Mouse (Mus musculus) intestine, postnatal 0 days (tissue): ENCODE results near the gene Dbndd2. TPM values are rescaled to one million over a fixed set of nuclear protein-coding genes. Genes with fewer than 3 reads are reported as not detected.

Source experiments
- ATAC-seq: fragments of 200-750 bp; cut with Nextera tagmentation; 2 replicates; pipeline ENCODE4 v1.8.0; 2017; ENCODE audit warnings: mild to moderate bottlenecking, moderate TSS enrichment, moderate library complexity
- H3K27ac ChIP-seq: fragments of 300-500 bp; sonication (generic); 2 replicates; pipeline ENCODE4 v1.5.1; 2014; ENCODE audit warnings: mild to moderate bottlenecking, low read depth, low read length, moderate library complexity
- H3K27me3 ChIP-seq: fragments of 300-500 bp; sonication (generic); replicated peaks from 2 replicates; pipeline ENCODE4 v1.6.1; 2014; ENCODE audit warnings: low read length, mixed read lengths; ENCODE audit not compliant: control insufficient read depth, insufficient read depth
- H3K36me3 ChIP-seq: fragments of 300-500 bp; sonication (generic); 2 replicates; pipeline ENCODE4 v1.6.1; 2014; ENCODE audit warnings: mild to moderate bottlenecking, moderate library complexity; ENCODE audit not compliant: control insufficient read depth, insufficient read depth
- H3K4me1 ChIP-seq: fragments of 300-500 bp; sonication (generic); replicated peaks from 2 replicates; pipeline ENCODE4 v1.6.1; 2014; ENCODE audit warnings: antibody characterized with exemption, low read length, mixed read lengths; ENCODE audit not compliant: control insufficient read depth, insufficient read depth
- H3K4me2 ChIP-seq: fragments of 300-500 bp; sonication (generic); replicated peaks from 2 replicates; pipeline ENCODE4 v1.6.1; 2014; ENCODE audit warnings: low read depth, mild to moderate bottlenecking, moderate library complexity
- H3K4me3 ChIP-seq: fragments of 300-500 bp; sonication (generic); 2 replicates; pipeline ENCODE4 v1.5.1; 2014; ENCODE audit warnings: low read depth, low read length
- H3K9ac ChIP-seq: fragments of 300-500 bp; sonication (generic); 2 replicates; pipeline ENCODE4 v1.6.1; 2014; ENCODE audit warnings: mild to moderate bottlenecking, low read depth, low read length
- H3K9me3 ChIP-seq: fragments of 300-500 bp; sonication (generic); 2 replicates; pipeline ENCODE4 v1.6.1; 2016; ENCODE audit warnings: mixed run types; ENCODE audit not compliant: control insufficient read depth
- CTCF ChIP-seq: sonication (generic); IDR thresholded peaks from 2 replicates; pipeline ENCODE4 v1.5.1; 2016; ENCODE audit warnings: low read depth, mild to moderate bottlenecking, control low read depth, antibody characterized with exemption, moderate library complexity
- WGBS: fragments of 180-500 bp; shearing (Covaris S2); extraction: QIAGEN DNeasy Blood & Tissue Kit; methylation state at CpG from one replicate; pipeline ENCODE4 v1.1.7; 2014; 5-methylcytosine and 5-hydroxymethylcytosine counted together
- polyA plus RNA-seq: library from polyadenylated mRNA; unstranded; fragments of >200 nt; fragmentation: Nextera tagmentation; extraction: Ambion mirVana; gene quantifications from 2 replicates; pipeline ENCODE4 v1.2.1, GENCODE M21; 2015

The Dbndd2 gene
- polyA plus RNA-seq, 1 experiment from 2014 or later, result 18.8 TPM

DNA sequence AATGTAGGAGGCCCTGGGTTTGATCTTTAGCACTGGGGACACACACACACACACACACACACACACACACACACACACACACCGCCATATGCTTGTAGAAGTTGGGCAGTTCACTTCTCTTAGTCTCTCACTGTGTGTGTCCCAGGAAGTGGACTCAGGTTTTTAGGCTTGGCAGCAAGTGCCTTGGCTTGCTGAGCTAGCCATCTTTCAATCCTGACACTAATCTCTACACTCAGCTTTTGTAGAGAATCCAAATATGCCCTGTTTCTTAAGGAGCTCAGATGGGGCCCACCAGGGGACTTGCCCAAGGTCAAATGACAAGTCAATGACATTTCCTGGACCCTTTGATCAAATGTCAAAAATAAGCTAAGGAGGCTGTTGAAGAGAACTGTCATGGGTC, 29.5 kb upstream of the Dbndd2 start:
- ATAC-seq, result no peak
- no peak for TF ChIP-seq CTCF
- no peaks in the 10 kb centered on the region for H3K27me3 ChIP-seq
- no peaks in the 10 kb centered on the region for H3K36me3 ChIP-seq
- no peak overlapping the region for H3K4me3 ChIP-seq
- peaks cover 16% of the 10 kb centered on the region; the same call in 1 of the 2 replicates for H3K4me1 ChIP-seq
- H3K9me3 ChIP-seq, result no peaks in the 10 kb centered on the region
- no peak overlapping the region for H3K9ac ChIP-seq
- peak overlapping the region; percentile 60 for H3K4me2 ChIP-seq
- WGBS, result 46% methylated on average over 1 of the region's 1 CpGs
- peak overlapping the region; percentile 79 for H3K27ac ChIP-seq

GRCm38 (mm10) chr2:164456864-164457300, 29.0 kb upstream of the Dbndd2 start, which contains the start of gene Sys1:
Sys1 (plus strand) TSS chr2:164456964.
- Histone ChIP-seq H3K9ac (no peak within 1 kb of the TSS), H3K27ac (peak within 1 kb of the TSS; percentile 79), H3K27me3 (no peaks in the 10 kb centered on the region), H3K4me2 (peak within 1 kb of the TSS; percentile 60), H3K4me3 (peak within 1 kb of the TSS; percentile 20; the same call in 1 of the 2 replicates), H3K4me1 (peaks cover 18% of the 10 kb centered on the region; the same call in 1 of the 2 replicates), H3K9me3 (no peaks in the 10 kb centered on the region), H3K36me3 (no peaks in the 10 kb centered on the region)
- ATAC-seq, result no peak
- peak; percentile 63 for TF ChIP-seq CTCF
- WGBS, result under 1% methylated on average over 7 of the region's 7 CpGs

GRCm38 (mm10) chr2:164457942-164458341, 28.0 kb upstream of the Dbndd2 start:
- Histone ChIP-seq H3K4me1 (peaks cover 18% of the 10 kb centered on the region; the same call in 1 of the 2 replicates), H3K36me3 (0 out of 2 replicates have a peak, but pooled peaks cover 2% of the 10 kb centered on the region), H3K4me3 (no peak overlapping the region), H3K9me3 (no peaks in the 10 kb centered on the region), H3K27me3 (no peaks in the 10 kb centered on the region), H3K9ac (no peak overlapping the region), H3K4me2 (peak overlapping the region; percentile 60), H3K27ac (peak overlapping the region; percentile 79)
- TF ChIP-seq CTCF, result no peak
- ATAC-seq, result peak; percentile 77
- WGBS, result 26% methylated on average over 7 of the region's 7 CpGs

DNA sequence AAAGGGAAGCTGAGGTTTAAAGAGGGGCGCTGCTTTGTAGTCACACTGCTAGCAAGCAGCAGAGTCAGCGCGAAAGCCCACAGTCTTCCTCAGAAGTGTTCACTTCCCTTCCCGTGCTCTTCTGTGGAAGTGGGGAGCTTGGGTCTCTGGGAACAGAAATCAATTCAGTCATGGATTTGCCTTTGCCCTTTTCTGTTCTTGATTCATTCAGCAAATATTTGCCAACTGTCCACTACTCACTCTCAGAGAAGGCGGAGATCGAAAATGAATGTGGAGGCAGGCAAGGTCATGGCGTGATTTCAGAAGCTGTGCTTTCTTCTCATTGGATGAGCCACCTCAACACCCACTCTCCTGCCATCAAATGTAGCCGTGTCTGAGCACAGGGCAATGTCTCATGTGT, 27.4 kb upstream of the Dbndd2 start:
- H3K36me3 ChIP-seq, result 0 out of 2 replicates have a peak, but pooled peaks cover 8% of the 10 kb centered on the region
- H3K9ac ChIP-seq, result no peak overlapping the region
- no peaks in the 10 kb centered on the region for H3K27me3 ChIP-seq
- 35% methylated on average over 8 of the region's 8 CpGs for WGBS
- peak overlapping the region; percentile 44; the same call in 1 of the 2 replicates for H3K4me2 ChIP-seq
- no peak for TF ChIP-seq CTCF
- peak; percentile 1; the same call in 1 of the 2 replicates for ATAC-seq
- H3K9me3 ChIP-seq, result no peaks in the 10 kb centered on the region
- H3K4me3 ChIP-seq, result no peak overlapping the region
- H3K27ac ChIP-seq, result peak overlapping the region; percentile 57
- H3K4me1 ChIP-seq, result peaks cover 16% of the 10 kb centered on the region; the same call in 1 of the 2 replicates

GRCm38 (mm10) chr2:164460745-164461551, 25.0 kb upstream of the Dbndd2 start, which contains the start of gene Gm20458:
Gm20458 (plus strand) TSS chr2:164460967.
- peak; percentile 87 for TF ChIP-seq CTCF
- Histone ChIP-seq H3K9ac (peak within 1 kb of the TSS; percentile 86), H3K27ac (peak within 1 kb of the TSS; percentile 82), H3K4me3 (peak within 1 kb of the TSS; percentile 91), H3K4me2 (peak within 1 kb of the TSS; percentile 72), H3K27me3 (no peaks in the 10 kb centered on the region), H3K36me3 (peaks cover 28% of the 10 kb centered on the region), H3K9me3 (no peaks in the 10 kb centered on the region), H3K4me1 (peaks cover 9% of the 10 kb centered on the region; the same call in 1 of the 2 replicates)
- ATAC-seq, result peak; percentile 88
- WGBS, result under 1% methylated on average over 78 of the region's 79 CpGs

- 0 out of 2 replicates have a peak, but pooled peaks cover 3% of the 10 kb centered on the region for H3K4me1 ChIP-seq
- TF ChIP-seq CTCF, result no peak
- no peak overlapping the region for H3K4me2 ChIP-seq
- no peak for ATAC-seq
- peaks cover 40% of the 10 kb centered on the region for H3K36me3 ChIP-seq
- no peak overlapping the region for H3K9ac ChIP-seq
- no peaks in the 10 kb centered on the region for H3K9me3 ChIP-seq
- H3K27ac ChIP-seq, result no peak overlapping the region
- no peaks in the 10 kb centered on the region for H3K27me3 ChIP-seq
- H3K4me3 ChIP-seq, result no peak overlapping the region
These were observed 20.7 kb upstream of the Dbndd2 start for GRCm38 (mm10) chr2:164465161-164465560.
